Mouse (Mus musculus) right cerebral cortex, postnatal 10 days (tissue): ENCODE measurements at regions not wholly inside any gene's neighbourhood (a gene's known extent, or its start where the extent isn't known, plus 50 kb on each side); places are given as distances from the start of the nearest gene placed in this dataset.

Experiments
- DNase-seq, 2 experiments: peaks; one replicate each; pipeline ENCODE4 v3.0.0; 2021; ENCODE audit warnings: low spot score in 2 of 2

- DNase-seq = no peak
Measured at GRCm38 (mm10) chr2:135606306-135606705, 52.5 kb upstream of the Plcb4 start.
